Mouse (Mus musculus): Measurements from ENCODE around the gene Gm49321. TPM values are rescaled to one million over a fixed set of nuclear protein-coding genes. Genes with fewer than 3 reads are reported as not detected.

Gene Gm49321
- polyA plus RNA-seq, 1 experiment from 2014 or later = 5.7 TPM

GRCm38 (mm10) chr12:73895674-73896073 is 41.8 kb upstream of the Gm49321 start:
- H3K4me1 ChIP-seq (replicated peaks; ENCODE audit: control insufficient read depth, insufficient read depth) = no peaks in the 10 kb centered on the region
- H3K27me3 ChIP-seq (ENCODE audit: control insufficient read depth, insufficient read depth, low read length) = no peaks in the 10 kb centered on the region
- 80% methylated on average over 2 of the region's 2 CpGs for WGBS
- no peak overlapping the region for H3K27ac ChIP-seq (replicated peaks)
- H3K36me3 ChIP-seq (ENCODE audit: control insufficient read depth, insufficient read depth, low read length) = no peaks in the 10 kb centered on the region
- DNase-seq (ENCODE audit: low spot score) (no peak), ATAC-seq (ENCODE audit: low FRiP score, low TSS enrichment) (no peak)
- TF ChIP-seq EP300 (optimal IDR thresholded peaks at IDR 0.05) (no peak), CTCF (IDR thresholded peaks at IDR 0.05; ENCODE audit: low read depth) (no peak)
- no peak overlapping the region for H3K9ac ChIP-seq (ENCODE audit: low read length)
- no peaks in the 10 kb centered on the region for H3K9me3 ChIP-seq (ENCODE audit: control insufficient read depth, low read length)
- H3K4me2 ChIP-seq (replicated peaks; ENCODE audit: low read depth) = no peak overlapping the region
- no peak overlapping the region for H3K4me3 ChIP-seq (ENCODE audit: low read depth, low read length)

- H3K27ac ChIP-seq (replicated peaks) = no peak overlapping the region
- H3K4me3 ChIP-seq (ENCODE audit: low read depth, low read length) = no peak overlapping the region
- 72% methylated on average over 3 of the region's 3 CpGs for WGBS
- no peaks in the 10 kb centered on the region for H3K36me3 ChIP-seq (ENCODE audit: control insufficient read depth, insufficient read depth, low read length)
- no peak for DNase-seq (ENCODE audit: low spot score)
- TF ChIP-seq CTCF (IDR thresholded peaks at IDR 0.05; ENCODE audit: low read depth) (no peak), EP300 (optimal IDR thresholded peaks at IDR 0.05) (no peak)
- ATAC-seq (ENCODE audit: low FRiP score, low TSS enrichment) = no peak
- no peak overlapping the region for H3K9ac ChIP-seq (ENCODE audit: low read length)
- H3K4me1 ChIP-seq (replicated peaks; ENCODE audit: control insufficient read depth, insufficient read depth) = no peaks in the 10 kb centered on the region
- H3K4me2 ChIP-seq (replicated peaks; ENCODE audit: low read depth) = no peak overlapping the region
- no peaks in the 10 kb centered on the region for H3K9me3 ChIP-seq (ENCODE audit: control insufficient read depth, low read length)
- H3K27me3 ChIP-seq (ENCODE audit: control insufficient read depth, insufficient read depth, low read length) = no peaks in the 10 kb centered on the region
Measured at GRCm38 (mm10) chr12:73896471-73896870, 41.0 kb upstream of the Gm49321 start.

- H3K27me3 ChIP-seq (ENCODE audit: control insufficient read depth, insufficient read depth, low read length) = no peaks in the 10 kb centered on the region
- ATAC-seq (ENCODE audit: low FRiP score, low TSS enrichment) = no peak
- 45% methylated on average over 2 of the region's 2 CpGs for WGBS
- no peaks in the 10 kb centered on the region for H3K4me1 ChIP-seq (replicated peaks; ENCODE audit: control insufficient read depth, insufficient read depth)
- no peaks in the 10 kb centered on the region for H3K9me3 ChIP-seq (ENCODE audit: control insufficient read depth, low read length)
- no peak for DNase-seq (ENCODE audit: low spot score)
- H3K27ac ChIP-seq (replicated peaks) = no peak overlapping the region
- H3K9ac ChIP-seq (ENCODE audit: low read length) = no peak overlapping the region
- no peak overlapping the region for H3K4me3 ChIP-seq (ENCODE audit: low read depth, low read length)
- no peaks in the 10 kb centered on the region for H3K36me3 ChIP-seq (ENCODE audit: control insufficient read depth, insufficient read depth, low read length)
- no peak overlapping the region for H3K4me2 ChIP-seq (replicated peaks; ENCODE audit: low read depth)
- TF ChIP-seq EP300 (optimal IDR thresholded peaks at IDR 0.05) = no peak
- TF ChIP-seq CTCF (IDR thresholded peaks at IDR 0.05; ENCODE audit: low read depth) = no peak
Measured at GRCm38 (mm10) chr12:73898281-73898680, 39.2 kb upstream of the Gm49321 start.

GRCm38 (mm10) chr12:73904133-73904934 is 33.1 kb upstream of the Gm49321 start:
- no peak overlapping the region for H3K27ac ChIP-seq (replicated peaks)
- no peak overlapping the region for H3K9ac ChIP-seq (ENCODE audit: low read length)
- H3K27me3 ChIP-seq (ENCODE audit: control insufficient read depth, insufficient read depth, low read length) = no peaks in the 10 kb centered on the region
- H3K4me1 ChIP-seq (replicated peaks; ENCODE audit: control insufficient read depth, insufficient read depth) = no peaks in the 10 kb centered on the region
- H3K4me3 ChIP-seq (ENCODE audit: low read depth, low read length) = no peak overlapping the region
- H3K36me3 ChIP-seq (ENCODE audit: control insufficient read depth, insufficient read depth, low read length) = no peaks in the 10 kb centered on the region
- no peaks in the 10 kb centered on the region for H3K9me3 ChIP-seq (ENCODE audit: control insufficient read depth, low read length)
- WGBS = 87% methylated on average over 5 of the region's 5 CpGs
- no peak for DNase-seq (ENCODE audit: low spot score)
- TF ChIP-seq EP300 (optimal IDR thresholded peaks at IDR 0.05) (no peak), CTCF (IDR thresholded peaks at IDR 0.05; ENCODE audit: low read depth) (no peak)
- no peak for ATAC-seq (ENCODE audit: low FRiP score, low TSS enrichment)
- no peak overlapping the region for H3K4me2 ChIP-seq (replicated peaks; ENCODE audit: low read depth)

GRCm38 (mm10) chr12:73905041-73905440 is 32.4 kb upstream of the Gm49321 start:
- Histone ChIP-seq H3K9me3 (ENCODE audit: control insufficient read depth, low read length) (no peaks in the 10 kb centered on the region), H3K27me3 (ENCODE audit: control insufficient read depth, insufficient read depth, low read length) (no peaks in the 10 kb centered on the region), H3K27ac (replicated peaks) (no peak overlapping the region), H3K4me1 (replicated peaks; ENCODE audit: control insufficient read depth, insufficient read depth) (no peaks in the 10 kb centered on the region), H3K4me2 (replicated peaks; ENCODE audit: low read depth) (no peak overlapping the region), H3K9ac (ENCODE audit: low read length) (no peak overlapping the region), H3K36me3 (ENCODE audit: control insufficient read depth, insufficient read depth, low read length) (no peaks in the 10 kb centered on the region), H3K4me3 (ENCODE audit: low read depth, low read length) (no peak overlapping the region)
- ATAC-seq (ENCODE audit: low FRiP score, low TSS enrichment) (no peak), DNase-seq (ENCODE audit: low spot score) (no peak)
- WGBS = 43% methylated on average over 2 of the region's 2 CpGs
- no peak for TF ChIP-seq CTCF (IDR thresholded peaks at IDR 0.05; ENCODE audit: low read depth)
- no peak for TF ChIP-seq EP300 (optimal IDR thresholded peaks at IDR 0.05)

- Histone ChIP-seq H3K4me3 (ENCODE audit: low read depth, low read length) (no peak overlapping the region), H3K27me3 (ENCODE audit: control insufficient read depth, insufficient read depth, low read length) (no peaks in the 10 kb centered on the region), H3K27ac (replicated peaks) (no peak overlapping the region), H3K4me1 (replicated peaks; ENCODE audit: control insufficient read depth, insufficient read depth) (no peaks in the 10 kb centered on the region), H3K36me3 (ENCODE audit: control insufficient read depth, insufficient read depth, low read length) (no peaks in the 10 kb centered on the region), H3K4me2 (replicated peaks; ENCODE audit: low read depth) (no peak overlapping the region), H3K9me3 (ENCODE audit: control insufficient read depth, low read length) (no peaks in the 10 kb centered on the region), H3K9ac (ENCODE audit: low read length) (no peak overlapping the region)
- 64% methylated on average over 4 of the region's 4 CpGs for WGBS
- ATAC-seq (ENCODE audit: low FRiP score, low TSS enrichment) = no peak
- TF ChIP-seq EP300 (optimal IDR thresholded peaks at IDR 0.05) (no peak), CTCF (IDR thresholded peaks at IDR 0.05; ENCODE audit: low read depth) (no peak)
- no peak for DNase-seq (ENCODE audit: low spot score)
Measured at GRCm38 (mm10) chr12:73905555-73905954, 31.9 kb upstream of the Gm49321 start.

Data from stomach, postnatal 0 days (tissue).